Mouse (Mus musculus): ENCODE data around the gene Grip1.

DNA sequence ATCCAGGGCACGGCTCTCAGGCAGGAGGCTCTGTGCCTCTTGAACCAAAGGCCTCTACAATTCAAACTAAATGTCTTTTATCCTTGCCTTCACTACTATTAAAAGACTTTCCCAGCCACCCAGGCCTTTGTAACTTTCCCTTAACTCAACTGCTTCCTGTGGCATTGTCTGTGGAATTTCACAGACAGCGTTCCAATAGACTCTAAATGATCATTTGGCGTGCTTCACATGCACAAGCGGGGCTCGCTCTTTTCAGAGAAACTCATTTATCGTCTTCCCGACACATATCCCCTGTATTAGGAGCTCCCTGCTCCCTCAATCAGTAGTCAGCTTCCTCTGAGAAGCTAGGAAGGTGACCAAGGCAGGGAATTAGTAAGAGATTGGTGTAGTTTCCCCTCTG, 104.8 kb downstream of the Grip1 start:
- TF ChIP-seq POLR2A (IDR thresholded peaks at IDR 0.05; ENCODE audit: insufficient read length, low read depth) (no peak), REST (IDR thresholded peaks at IDR 0.05; ENCODE audit: insufficient read depth, insufficient read length) (no peak), MAX (IDR thresholded peaks at IDR 0.05; ENCODE audit: low read depth) (no peak), TCF12 (IDR thresholded peaks at IDR 0.05; ENCODE audit: insufficient read depth, poor library complexity, severe bottlenecking) (no peak), TCF3 (IDR thresholded peaks at IDR 0.05; ENCODE audit: insufficient read length, low read depth) (no peak), CEBPB (IDR thresholded peaks at IDR 0.05; ENCODE audit: insufficient read depth, poor library complexity, severe bottlenecking) (no peak), MYOD1 (IDR thresholded peaks at IDR 0.05; ENCODE audit: control insufficient read depth in 1 of 3, insufficient read length in 2 of 3, low read depth in 2 of 3) (no peak), E2F4 (IDR thresholded peaks at IDR 0.05; ENCODE audit: insufficient read depth) (no peak), MYOG (IDR thresholded peaks at IDR 0.05; ENCODE audit: control insufficient read depth in 1 of 3, insufficient read depth in 1 of 3, insufficient read length in 2 of 3, low read depth in 2 of 3) (no peak), USF1 (IDR thresholded peaks at IDR 0.05; ENCODE audit: low read depth) (no peak), SRF (IDR thresholded peaks at IDR 0.05; ENCODE audit: control insufficient read depth, insufficient read length, low read depth) (no peak), POLR2AphosphoS2 (IDR thresholded peaks at IDR 0.05; ENCODE audit: insufficient read length, low read depth) (no peak)

Measured in myocyte (in vitro differentiated cells).